Mouse (Mus musculus) hindbrain, postnatal 0 days (tissue): ENCODE measurements around the gene Tubb2b. TPM values are rescaled to one million over a fixed set of nuclear protein-coding genes. Genes with fewer than 3 reads are reported as not detected.

Source experiments
- ATAC-seq: fragments of 200-750 bp; cut with Nextera tagmentation; 2 replicates; pipeline ENCODE4 v1.8.0; 2017; ENCODE audit warnings: mild to moderate bottlenecking, moderate TSS enrichment, moderate library complexity
- DNase-seq: peaks from one replicate; pipeline ENCODE4 v3.0.0-alpha.2; 2015; ENCODE audit warnings: low spot score
- H3K27ac ChIP-seq: fragments of 300-500 bp; sonication (generic); 2 replicates; pipeline ENCODE4 v1.5.1; 2014; ENCODE audit warnings: mild to moderate bottlenecking
- H3K27me3 ChIP-seq: fragments of 300-500 bp; sonication (generic); 2 replicates; pipeline ENCODE4 v1.6.1; 2014; ENCODE audit warnings: low read length, mixed read lengths; ENCODE audit not compliant: insufficient read depth
- H3K36me3 ChIP-seq: fragments of 300-500 bp; sonication (generic); 2 replicates; pipeline ENCODE4 v1.6.1; 2014; ENCODE audit warnings: low read length, mixed read lengths; ENCODE audit not compliant: insufficient read depth
- H3K4me1 ChIP-seq: fragments of 300-500 bp; sonication (generic); 2 replicates; pipeline ENCODE4 v1.6.1; 2014; ENCODE audit warnings: antibody characterized with exemption, low read length, mixed read lengths; ENCODE audit not compliant: insufficient read depth
- H3K4me2 ChIP-seq: fragments of 300-500 bp; sonication (generic); 2 replicates; pipeline ENCODE4 v1.6.1; 2014; ENCODE audit warnings: low read depth, mild to moderate bottlenecking, low read length, moderate library complexity, mixed read lengths
- H3K4me3 ChIP-seq: fragments of 300-500 bp; sonication (generic); 2 replicates; pipeline ENCODE4 v1.5.1; 2014; ENCODE audit warnings: low read length
- H3K9ac ChIP-seq: fragments of 300-500 bp; sonication (generic); replicated peaks from 2 replicates; pipeline ENCODE4 v1.6.1; 2014; ENCODE audit warnings: mild to moderate bottlenecking, low read length, moderate library complexity, mixed read lengths
- H3K9me3 ChIP-seq: fragments of 300-500 bp; sonication (generic); 2 replicates; pipeline ENCODE4 v1.6.1; 2016; ENCODE audit warnings: low read length, mixed read lengths
- CTCF ChIP-seq: IDR thresholded peaks from 2 replicates; pipeline ENCODE4 v1.5.1; 2016; ENCODE audit warnings: antibody characterized with exemption, control low read depth, low read depth
- WGBS: fragments of 180-500 bp; shearing (Covaris S2); extraction: QIAGEN DNeasy Blood & Tissue Kit; methylation state at CpG from one replicate; pipeline ENCODE4 v1.1.7; 2014; 5-methylcytosine and 5-hydroxymethylcytosine counted together
- polyA plus RNA-seq: library from polyadenylated mRNA; unstranded; fragments of >200 nt; fragmentation: Nextera tagmentation; extraction: Ambion mirVana; gene quantifications from 2 replicates; pipeline ENCODE4 v1.2.1, GENCODE M21; 2015
- total RNA-seq: library from RNA; depleted of rRNA; stranded (reverse); fragments of >200 nt; gene quantifications from 2 replicates; pipeline ENCODE4 v1.2.3, GENCODE M21; 2014

Gene Tubb2b
- total and polyA plus RNA-seq, 2 experiments from 2014 or later, result 787 to 4,422 TPM

GRCm38 (mm10) chr13:34156840-34157185, 26.5 kb upstream of the Tubb2b start:
- H3K9me3 ChIP-seq, result no peaks in the 10 kb centered on the region
- 46% methylated on average over 2 of the region's 2 CpGs for WGBS
- TF ChIP-seq CTCF, result peak; percentile 5; the same call in 1 of the 2 replicates
- no peak overlapping the region for H3K4me2 ChIP-seq
- H3K36me3 ChIP-seq, result no peaks in the 10 kb centered on the region
- ATAC-seq (peak; percentile 46), DNase-seq (peak; percentile 66)
- H3K27ac ChIP-seq, result peak overlapping the region; percentile 60
- H3K4me1 ChIP-seq, result peaks cover 8% of the 10 kb centered on the region
- H3K4me3 ChIP-seq, result no peak overlapping the region
- no peaks in the 10 kb centered on the region for H3K27me3 ChIP-seq
- H3K9ac ChIP-seq, result no peak overlapping the region

- H3K27ac ChIP-seq, result peak overlapping the region; percentile 60
- WGBS, result 44% methylated on average over 8 of the region's 8 CpGs
Measured at GRCm38 (mm10) chr13:34156133-34156839, 26.0 kb upstream of the Tubb2b start.

GRCm38 (mm10) chr13:34154931-34155272, 24.6 kb upstream of the Tubb2b start:
- Histone ChIP-seq H3K4me2 (peak overlapping the region; percentile 54), H3K36me3 (no peaks in the 10 kb centered on the region), H3K27ac (peak overlapping the region; percentile 78; the same call in 1 of the 2 replicates), H3K4me3 (peak overlapping the region; percentile 27), H3K4me1 (peaks cover 8% of the 10 kb centered on the region), H3K9me3 (no peaks in the 10 kb centered on the region), H3K27me3 (no peaks in the 10 kb centered on the region), H3K9ac (no peak overlapping the region; the same call in 1 of the 2 replicates)
- peak; percentile 82 for TF ChIP-seq CTCF
- ATAC-seq (no peak), DNase-seq (peak; percentile 84)
- WGBS, result 21% methylated on average over 3 of the region's 3 CpGs

More at GRCm38 (mm10) chr13:34156133-34156839, 26.0 kb upstream of the Tubb2b start:
- peak; percentile 21 for ATAC-seq
- Histone ChIP-seq H3K9ac (no peak overlapping the region), H3K27me3 (no peaks in the 10 kb centered on the region), H3K4me3 (no peak overlapping the region), H3K4me1 (peaks cover 8% of the 10 kb centered on the region), H3K36me3 (no peaks in the 10 kb centered on the region), H3K9me3 (no peaks in the 10 kb centered on the region), H3K4me2 (no peak overlapping the region)
- DNase-seq, result peak; percentile 32
- TF ChIP-seq CTCF, result no peak

GRCm38 (mm10) chr13:34154217-34154930, 24.1 kb upstream of the Tubb2b start:
- Histone ChIP-seq H3K27me3 (no peaks in the 10 kb centered on the region), H3K36me3 (no peaks in the 10 kb centered on the region), H3K9ac (no peak overlapping the region; the same call in 1 of the 2 replicates), H3K4me1 (peaks cover 8% of the 10 kb centered on the region), H3K4me2 (peak overlapping the region; percentile 54), H3K4me3 (peak overlapping the region; percentile 27), H3K27ac (peak overlapping the region; percentile 78), H3K9me3 (no peaks in the 10 kb centered on the region)
- ATAC-seq, result peak; percentile 53
- peak; percentile 80 for TF ChIP-seq CTCF
- 25% methylated on average over 13 of the region's 13 CpGs for WGBS
- peak; percentile 91 for DNase-seq

GRCm38 (mm10) chr13:34153254-34154011, 23.2 kb upstream of the Tubb2b start:
- Histone ChIP-seq H3K27ac (peak overlapping the region; percentile 60; the same call in 1 of the 2 replicates), H3K36me3 (no peaks in the 10 kb centered on the region), H3K9me3 (no peaks in the 10 kb centered on the region), H3K4me3 (no peak overlapping the region), H3K9ac (no peak overlapping the region), H3K27me3 (no peaks in the 10 kb centered on the region), H3K4me2 (no peak overlapping the region; the same call in 1 of the 2 replicates), H3K4me1 (peaks cover 8% of the 10 kb centered on the region)
- DNase-seq (peak; percentile 63), ATAC-seq (no peak)
- 47% methylated on average over 4 of the region's 5 CpGs for WGBS
- TF ChIP-seq CTCF, result no peak

- DNase-seq (no peak), ATAC-seq (no peak)
- H3K4me1 ChIP-seq, result peaks cover 12% of the 10 kb centered on the region
- no peaks in the 10 kb centered on the region for H3K9me3 ChIP-seq
- no peak overlapping the region for H3K27ac ChIP-seq
- TF ChIP-seq CTCF, result no peak
- no peaks in the 10 kb centered on the region for H3K27me3 ChIP-seq
- 79% methylated on average over 7 of the region's 7 CpGs for WGBS
- H3K9ac ChIP-seq, result no peak overlapping the region
- no peaks in the 10 kb centered on the region for H3K36me3 ChIP-seq
- no peak overlapping the region for H3K4me2 ChIP-seq
- no peak overlapping the region for H3K4me3 ChIP-seq
Measured at GRCm38 (mm10) chr13:34152695-34153094, 22.4 kb upstream of the Tubb2b start.
